In genomic region chr6:38874035-38874434, GRCm38 (mm10) we compare ENCODE assay signal across 8 mouse cellular contexts. TPM values are rescaled to one million over a fixed set of nuclear protein-coding genes. Genes with fewer than 3 reads are reported as not detected.
DNase-seq lines count a peak whose midpoint lies in the region; ATAC-seq and TF ChIP-seq lines count a peak whose summit lies in the region.

No protein-coding gene starts in this region.

- peak overlapping the region; percentile 98 for H3K27ac ChIP-seq in limb, embryonic 12.5 days
- peak overlapping the region; percentile 98; the same call in 1 of the 2 replicates for H3K27ac ChIP-seq in midbrain, embryonic 13.5 days

- peak overlapping the region; percentile 73 for H3K4me3 ChIP-seq in C2C12 (ENCODE audit: insufficient read depth, poor library complexity, severe bottlenecking)
- peak overlapping the region; percentile 99 for H3K4me3 ChIP-seq in limb, embryonic 12.5 days (replicated peaks)
- H3K4me3 ChIP-seq in midbrain, embryonic 13.5 days (replicated peaks), result peak overlapping the region; percentile 100

- no peak for TF ChIP-seq CTCF in C2C12 (IDR thresholded peaks at IDR 0.05; ENCODE audit: control insufficient read depth, insufficient read depth, insufficient read length)

- no peaks in the 10 kb centered on the region for H3K9me3 ChIP-seq in limb, embryonic 12.5 days
- no peaks in the 10 kb centered on the region for H3K9me3 ChIP-seq in midbrain, embryonic 13.5 days

- H3K27me3 ChIP-seq in C2C12 (ENCODE audit: control insufficient read depth, insufficient read depth, insufficient read length), result no peaks in the 10 kb centered on the region
- H3K27me3 ChIP-seq in limb, embryonic 12.5 days, result 0 out of 2 replicates have a peak, but pooled peaks cover 2% of the 10 kb centered on the region
- H3K27me3 ChIP-seq in midbrain, embryonic 13.5 days, result peaks cover 6% of the 10 kb centered on the region

- H3ac ChIP-seq in C2C12 (ENCODE audit: control insufficient read depth, insufficient read length, low read depth), result peak overlapping the region; percentile 70

- H3K9ac ChIP-seq in limb, embryonic 12.5 days (replicated peaks), result peak overlapping the region; percentile 99
- peak overlapping the region; percentile 100 for H3K9ac ChIP-seq in midbrain, embryonic 13.5 days (replicated peaks)

- H3K4me2 ChIP-seq in limb, embryonic 12.5 days, result peak overlapping the region; percentile 59
- peak overlapping the region; percentile 69 for H3K4me2 ChIP-seq in midbrain, embryonic 13.5 days (replicated peaks)

- peaks cover 38% of the 10 kb centered on the region for H3K79me3 ChIP-seq in C2C12 (ENCODE audit: low read depth)

- peak; percentile 72 for DNase-seq in adrenal gland, adult 2 months
- peak; percentile 48 for DNase-seq in embryo, embryonic 11.5 days (ENCODE audit: low read depth, low spot score)
- DNase-seq in heart, adult 18-20 months, result peak; percentile 58 to 84
- peak; percentile 62 for DNase-seq in kidney, adult 11 months
- peak; percentile 66 to 83 for DNase-seq in spleen, postnatal 4 days (ENCODE audit: low spot score in 2 of 2)

- ATAC-seq in limb, embryonic 12.5 days (ENCODE audit: insufficient number of reproducible peaks, insufficient read depth, low FRiP score, low TSS enrichment, low read depth), result 0 out of 2 replicates have a peak, but pooled peaks have one; percentile 20
- no peak; the same call in 1 of the 2 replicates for ATAC-seq in midbrain, embryonic 13.5 days

- peaks cover 35% of the 10 kb centered on the region for H3K4me1 ChIP-seq in limb, embryonic 12.5 days (replicated peaks)
- peaks cover 48% of the 10 kb centered on the region for H3K4me1 ChIP-seq in midbrain, embryonic 13.5 days (replicated peaks)

- H3K36me3 ChIP-seq in C2C12 (ENCODE audit: control insufficient read depth, insufficient read depth), result peaks cover 9% of the 10 kb centered on the region
- H3K36me3 ChIP-seq in limb, embryonic 12.5 days, result peaks cover 13% of the 10 kb centered on the region; the same call in 1 of the 2 replicates
- no peaks in the 10 kb centered on the region for H3K36me3 ChIP-seq in midbrain, embryonic 13.5 days

- WGBS in limb, embryonic 12.5 days, result 20% methylated on average over 8 of the region's 8 CpGs
- 9% methylated on average over 8 of the region's 8 CpGs for WGBS in midbrain, embryonic 13.5 days

- peaks cover 68% of the 10 kb centered on the region for H3K79me2 ChIP-seq in C2C12 (ENCODE audit: control insufficient read depth, insufficient read depth)

TF ChIP-seq in C2C12, 6 proteins besides CTCF, POLR2A, EP300 and RAD21:
- TF ChIP-seq MAX (IDR thresholded peaks at IDR 0.05) (no peak), FOSL1 (IDR thresholded peaks at IDR 0.05; ENCODE audit: insufficient read depth, low read length, poor library complexity, severe bottlenecking) (no peak), MYOD1 (IDR thresholded peaks at IDR 0.05; ENCODE audit: control insufficient read depth, insufficient read length, low read depth) (no peak), MYOG (IDR thresholded peaks at IDR 0.05; ENCODE audit: control insufficient read depth, extremely low read depth, insufficient read length) (no peak), CEBPB (IDR thresholded peaks at IDR 0.05; ENCODE audit: low read depth) (no peak), USF1 (IDR thresholded peaks at IDR 0.05; ENCODE audit: low read depth) (no peak)

RNA-seq across cellular contexts. Expression of gene Tbxas1, which starts 1.2 kb away (rescaled TPM):
- polyA plus RNA-seq in C2C12 (2012; fragmentation: generic; extraction: Trizol), result 0.06 TPM
- total RNA-seq in adrenal gland, adult 2 months (2021), result 1 to 10 TPM; 7.5 to 8.5 TPM
- polyA plus RNA-seq in adrenal gland, adult 2 months (2012; rRNA removed), result 3.3 and 4.0 TPM in 2 replicates
- total RNA-seq in heart, adult 18-20 months (2021), result 1 to 10 TPM; 1.7 TPM
- 1.1 and 1.2 TPM in 2 replicates for polyA plus RNA-seq in limb, embryonic 12.5 days (2016; fragmentation: Nextera tagmentation; extraction: Ambion mirVana)
- 1.6 and 2.1 TPM in 2 replicates for polyA plus RNA-seq in midbrain, embryonic 13.5 days (2015; fragmentation: Nextera tagmentation; extraction: Ambion mirVana)

RNA-seq across cellular contexts. Expression of gene Hipk2, which starts 1.9 kb away (rescaled TPM):
- polyA plus RNA-seq in C2C12 (2012; fragmentation: generic; extraction: Trizol), result 13.6 TPM
- total RNA-seq in adrenal gland, adult 2 months (2021), result 100 to 1,000 TPM in 1 of 2 experiments, 10 to 100 TPM in 1; 98.6 to 163 TPM
- 85.1 and 97.1 TPM in 2 replicates for polyA plus RNA-seq in adrenal gland, adult 2 months (2012; rRNA removed)
- total RNA-seq in heart, adult 18-20 months (2021), result 10 to 100 TPM; 83.6 to 98.5 TPM
- 23.6 and 24.5 TPM in 2 replicates for polyA plus RNA-seq in limb, embryonic 12.5 days (2016; fragmentation: Nextera tagmentation; extraction: Ambion mirVana)
- polyA plus RNA-seq in midbrain, embryonic 13.5 days (2015; fragmentation: Nextera tagmentation; extraction: Ambion mirVana), result 44.0 and 46.9 TPM in 2 replicates
